Mouse (Mus musculus) cerebellum, adult 9-10 months (tissue): ENCODE data around the gene Fat2.

Experiments used
- DNase-seq: peaks from one replicate; pipeline ENCODE4 v3.0.0; 2022

Gene Fat2

GRCm38 (mm10) chr11:55329868-55330772, 6.2 kb downstream of the Fat2 start:
- no peak for DNase-seq

- peak; percentile 87 for DNase-seq
Observed at GRCm38 (mm10) chr11:55327558-55328409, 8.6 kb downstream of the Fat2 start.

GRCm38 (mm10) chr11:55327111-55327510, 9.3 kb downstream of the Fat2 start:
- DNase-seq: no peak

GRCm38 (mm10) chr11:55326211-55326610, 10.2 kb downstream of the Fat2 start:
- DNase-seq: peak; percentile 66

- DNase-seq: peak; percentile 96
Observed at GRCm38 (mm10) chr11:55323854-55324253, 12.5 kb downstream of the Fat2 start.

- DNase-seq: no peak
Observed at GRCm38 (mm10) chr11:55320990-55321389, 15.4 kb downstream of the Fat2 start.

GRCm38 (mm10) chr11:55315966-55316365, 20.4 kb downstream of the Fat2 start:
- DNase-seq: no peak

- DNase-seq: no peak
Observed at GRCm38 (mm10) chr11:55314704-55315047, 21.7 kb downstream of the Fat2 start.

GRCm38 (mm10) chr11:55313768-55314703, 22.3 kb downstream of the Fat2 start:
- no peak for DNase-seq

GRCm38 (mm10) chr11:55302350-55302749, 34.0 kb downstream of the Fat2 start:
- DNase-seq: no peak

- no peak for DNase-seq
Observed at GRCm38 (mm10) chr11:55293179-55293578, 43.2 kb downstream of the Fat2 start.

GRCm38 (mm10) chr11:55291901-55292300, 44.5 kb downstream of the Fat2 start:
- no peak for DNase-seq

GRCm38 (mm10) chr11:55289851-55290391, 46.4 kb downstream of the Fat2 start:
- DNase-seq: no peak

GRCm38 (mm10) chr11:55274756-55275155, 61.6 kb downstream of the Fat2 start:
- peak; percentile 94 for DNase-seq

GRCm38 (mm10) chr11:55268580-55268979, 67.8 kb downstream of the Fat2 start:
- DNase-seq: no peak

- DNase-seq: no peak
Observed at GRCm38 (mm10) chr11:55265647-55266046, 70.7 kb downstream of the Fat2 start.

GRCm38 (mm10) chr11:55264318-55264717, 72.0 kb downstream of the Fat2 start:
- no peak for DNase-seq

GRCm38 (mm10) chr11:55262000-55262399, 74.4 kb downstream of the Fat2 start:
- peak; percentile 99 for DNase-seq

GRCm38 (mm10) chr11:55261105-55261504, 75.3 kb downstream of the Fat2 start:
- DNase-seq: peak; percentile 62

- DNase-seq: no peak
Observed at GRCm38 (mm10) chr11:55253391-55253790, 83.0 kb downstream of the Fat2 start.

GRCm38 (mm10) chr11:55250527-55250926, 85.8 kb downstream of the Fat2 start:
- no peak for DNase-seq

GRCm38 (mm10) chr11:55240556-55240955, 95.8 kb downstream of the Fat2 start:
- peak; percentile 91 for DNase-seq
